Comparison of ENCODE assay signal across 7 mouse cellular contexts in the genomic region with DNA sequence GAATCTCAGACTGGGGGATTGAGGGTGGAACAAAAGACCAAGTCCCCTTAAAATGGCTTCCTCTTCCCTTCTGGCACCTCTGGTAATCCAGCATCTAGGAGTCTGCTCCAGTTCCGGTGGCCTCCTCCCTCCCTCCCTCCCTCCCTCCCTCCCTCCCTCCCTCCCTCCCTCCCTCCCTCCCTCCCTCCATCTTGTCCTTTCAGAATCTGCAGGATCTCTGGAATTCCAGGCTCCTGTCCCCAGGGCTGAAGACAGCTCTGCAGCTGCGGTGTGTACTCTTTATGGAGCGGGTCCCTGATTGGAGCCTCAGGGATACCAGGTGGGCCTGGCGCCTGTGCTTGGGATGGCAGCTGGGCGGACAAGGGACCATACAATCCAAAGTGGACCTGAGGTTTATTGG. TPM values are rescaled to one million over a fixed set of nuclear protein-coding genes. Genes with fewer than 3 reads are reported as not detected.
DNase-seq lines count a peak whose midpoint lies in the region; ATAC-seq and TF ChIP-seq lines count a peak whose summit lies in the region.

No protein-coding gene starts in this region.

- peaks cover 43% of the 10 kb centered on the region for H3K4me1 ChIP-seq in lung, embryonic 16.5 days (replicated peaks; ENCODE audit: control insufficient read depth, insufficient read depth, low read length)
- H3K4me1 ChIP-seq in lung, adult 2 months (ENCODE audit: control insufficient read depth, insufficient read depth, low read length): peaks cover 14% of the 10 kb centered on the region
- peaks cover 54% of the 10 kb centered on the region for H3K4me1 ChIP-seq in embryonic facial prominence, embryonic 15.5 days
- H3K4me1 ChIP-seq in stomach, embryonic 14.5 days (ENCODE audit: control insufficient read depth, insufficient read depth, low read length): peaks cover 35% of the 10 kb centered on the region

- H3K36me3 ChIP-seq in lung, embryonic 16.5 days (ENCODE audit: control insufficient read depth, insufficient read depth, low read length): peaks cover 29% of the 10 kb centered on the region
- peaks cover 44% of the 10 kb centered on the region for H3K36me3 ChIP-seq in embryonic facial prominence, embryonic 15.5 days
- peaks cover 27% of the 10 kb centered on the region for H3K36me3 ChIP-seq in stomach, embryonic 14.5 days (ENCODE audit: control insufficient read depth, insufficient read depth, low read length)

- H3K27me3 ChIP-seq in lung, embryonic 16.5 days (ENCODE audit: control insufficient read depth, insufficient read depth, low read depth, low read length): no peaks in the 10 kb centered on the region
- no peaks in the 10 kb centered on the region for H3K27me3 ChIP-seq in embryonic facial prominence, embryonic 15.5 days
- H3K27me3 ChIP-seq in stomach, embryonic 14.5 days (ENCODE audit: control insufficient read depth, insufficient read depth, low read length): no peaks in the 10 kb centered on the region

- H3K4me2 ChIP-seq in lung, embryonic 16.5 days (ENCODE audit: low read depth, low read length): no peak overlapping the region
- no peak overlapping the region for H3K4me2 ChIP-seq in embryonic facial prominence, embryonic 15.5 days (replicated peaks)
- peak overlapping the region; percentile 41; the same call in 1 of the 2 replicates for H3K4me2 ChIP-seq in stomach, embryonic 14.5 days (replicated peaks; ENCODE audit: low read depth, low read length)

- no peak for TF ChIP-seq CTCF in lung, adult 2 months (IDR thresholded peaks at IDR 0.05; ENCODE audit: insufficient read depth, low read length)

- H3K9ac ChIP-seq in lung, embryonic 16.5 days (ENCODE audit: low read length): peak overlapping the region; percentile 63
- H3K9ac ChIP-seq in embryonic facial prominence, embryonic 15.5 days: no peak overlapping the region
- H3K9ac ChIP-seq in stomach, embryonic 14.5 days (replicated peaks; ENCODE audit: low read depth, low read length): no peak overlapping the region

- no peak for DNase-seq in lung, adult 2 months
- DNase-seq in kidney, postnatal 14 days: peak; percentile 39
- no peak for DNase-seq in cerebellum, postnatal 36 days
- DNase-seq in layer of hippocampus, postnatal 10 days (ENCODE audit: low spot score in 2 of 2): no peak

- 48% methylated on average over 5 of the region's 5 CpGs for WGBS in lung, embryonic 16.5 days
- 87% methylated on average over 4 of the region's 5 CpGs for WGBS in lung, adult 2 months
- 43% methylated on average over 5 of the region's 5 CpGs for WGBS in embryonic facial prominence, embryonic 15.5 days
- 44% methylated on average over 4 of the region's 5 CpGs for WGBS in stomach, embryonic 14.5 days

- H3K27ac ChIP-seq in lung, embryonic 16.5 days (ENCODE audit: low read length): peak overlapping the region; percentile 93
- peak overlapping the region; percentile 91 for H3K27ac ChIP-seq in embryonic facial prominence, embryonic 15.5 days (replicated peaks)
- H3K27ac ChIP-seq in stomach, embryonic 14.5 days (ENCODE audit: low read length): peak overlapping the region; percentile 75

- no peak overlapping the region for H3K4me3 ChIP-seq in lung, embryonic 16.5 days (ENCODE audit: low read length)
- H3K4me3 ChIP-seq in lung, adult 2 months (replicated peaks; ENCODE audit: extremely low read depth, low read depth, low read length): no peak overlapping the region
- H3K4me3 ChIP-seq in embryonic facial prominence, embryonic 15.5 days (replicated peaks): no peak overlapping the region
- H3K4me3 ChIP-seq in stomach, embryonic 14.5 days (ENCODE audit: low read depth, low read length): no peak overlapping the region

- H3K9me3 ChIP-seq in lung, embryonic 16.5 days (ENCODE audit: control insufficient read depth, low read length): no peaks in the 10 kb centered on the region
- no peaks in the 10 kb centered on the region for H3K9me3 ChIP-seq in embryonic facial prominence, embryonic 15.5 days (replicated peaks)
- H3K9me3 ChIP-seq in stomach, embryonic 14.5 days (ENCODE audit: control insufficient read depth, low read depth, low read length): no peaks in the 10 kb centered on the region

- ATAC-seq in lung, embryonic 16.5 days (ENCODE audit: low read depth): no peak
- no peak for ATAC-seq in embryonic facial prominence, embryonic 15.5 days (ENCODE audit: insufficient number of reproducible peaks, low FRiP score, low TSS enrichment, low read depth)
- no peak for ATAC-seq in stomach, embryonic 14.5 days (ENCODE audit: insufficient number of reproducible peaks, insufficient read depth, low FRiP score, low read depth)

- no peak for TF ChIP-seq POLR2A in lung, adult 2 months (IDR thresholded peaks at IDR 0.05; ENCODE audit: borderline replicate concordance, extremely low read depth, low read depth, low read length)

RNA-seq across cellular contexts. Expression of gene Ftl1, which starts 1.6 kb away (rescaled TPM):
- polyA plus RNA-seq in lung, embryonic 16.5 days (2015; fragmentation: Nextera tagmentation; extraction: Ambion mirVana): 4,912 and 5,024 TPM in 2 replicates
- 2,878 and 3,367 TPM in 2 replicates for polyA plus RNA-seq in lung, adult 2 months (2012; rRNA removed)
- 4,629 and 4,755 TPM in 2 replicates for polyA plus RNA-seq in embryonic facial prominence, embryonic 15.5 days (2015; fragmentation: Nextera tagmentation; extraction: Ambion mirVana)
- polyA plus RNA-seq in stomach, embryonic 14.5 days (2014; fragmentation: Nextera tagmentation; extraction: Ambion mirVana): 4,275 and 4,681 TPM in 2 replicates
- 100 to 1,000 TPM; 429 to 433 TPM for total RNA-seq in layer of hippocampus, postnatal 10 days (2021)

RNA-seq across cellular contexts. Expression of gene Bax, which starts 5.4 kb away (rescaled TPM):
- 135 and 136 TPM in 2 replicates for polyA plus RNA-seq in lung, embryonic 16.5 days (2015; fragmentation: Nextera tagmentation; extraction: Ambion mirVana)
- 117 and 128 TPM in 2 replicates for polyA plus RNA-seq in lung, adult 2 months (2012; rRNA removed)
- 156 and 158 TPM in 2 replicates for polyA plus RNA-seq in embryonic facial prominence, embryonic 15.5 days (2015; fragmentation: Nextera tagmentation; extraction: Ambion mirVana)
- 67.1 and 83.9 TPM in 2 replicates for polyA plus RNA-seq in stomach, embryonic 14.5 days (2014; fragmentation: Nextera tagmentation; extraction: Ambion mirVana)
- total RNA-seq in layer of hippocampus, postnatal 10 days (2021): 100 to 1,000 TPM; 103 to 123 TPM

RNA-seq across cellular contexts. Expression of gene Tulp2, which starts 20.4 kb away (rescaled TPM):
- polyA plus RNA-seq in lung, embryonic 16.5 days (2015; fragmentation: Nextera tagmentation; extraction: Ambion mirVana): 0.39 and 0.57 TPM in 2 replicates
- polyA plus RNA-seq in lung, adult 2 months (2012; rRNA removed): 0.11 and 0.17 TPM in 2 replicates
- polyA plus RNA-seq in embryonic facial prominence, embryonic 15.5 days (2015; fragmentation: Nextera tagmentation; extraction: Ambion mirVana): 1.1 and 1.8 TPM in 2 replicates
- 1.7 and 2.9 TPM in 2 replicates for polyA plus RNA-seq in stomach, embryonic 14.5 days (2014; fragmentation: Nextera tagmentation; extraction: Ambion mirVana)
- total RNA-seq in layer of hippocampus, postnatal 10 days (2021): under 1 TPM in 1 of 2 experiments, not detected in 1; 0.23 TPM

RNA-seq across cellular contexts. Expression of gene Ruvbl2, which starts 23.4 kb away (rescaled TPM):
- 159 and 160 TPM in 2 replicates for polyA plus RNA-seq in lung, embryonic 16.5 days (2015; fragmentation: Nextera tagmentation; extraction: Ambion mirVana)
- 61.1 and 61.7 TPM in 2 replicates for polyA plus RNA-seq in lung, adult 2 months (2012; rRNA removed)
- polyA plus RNA-seq in embryonic facial prominence, embryonic 15.5 days (2015; fragmentation: Nextera tagmentation; extraction: Ambion mirVana): 146 and 159 TPM in 2 replicates
- polyA plus RNA-seq in stomach, embryonic 14.5 days (2014; fragmentation: Nextera tagmentation; extraction: Ambion mirVana): 132 and 135 TPM in 2 replicates
- total RNA-seq in layer of hippocampus, postnatal 10 days (2021): 10 to 100 TPM; 44.5 to 44.9 TPM

RNA-seq across cellular contexts. Expression of gene Gm45808, which starts 25.3 kb away (rescaled TPM):
- not detected in 2 replicates for polyA plus RNA-seq in lung, embryonic 16.5 days (2015; fragmentation: Nextera tagmentation; extraction: Ambion mirVana)
- polyA plus RNA-seq in lung, adult 2 months (2012; rRNA removed): not detected in 2 replicates
- polyA plus RNA-seq in embryonic facial prominence, embryonic 15.5 days (2015; fragmentation: Nextera tagmentation; extraction: Ambion mirVana): not detected in 2 replicates
- not detected in 2 replicates for polyA plus RNA-seq in stomach, embryonic 14.5 days (2014; fragmentation: Nextera tagmentation; extraction: Ambion mirVana)
- 1 to 10 TPM; 1.2 to 1.4 TPM for total RNA-seq in layer of hippocampus, postnatal 10 days (2021)
